Mouse (Mus musculus) lung, postnatal 0 days (tissue): ENCODE measurements around the gene RPS10-NUDT3. TPM values are rescaled to one million over a fixed set of nuclear protein-coding genes. Genes with fewer than 3 reads are reported as not detected.
"Not testable (repeated sequence)": the region's sequence is repeated elsewhere in the genome, so short reads cannot be mapped to it uniquely, and the experiment has no call there.

Experiments
- ATAC-seq: fragments of 200-750 bp; cut with Nextera tagmentation; 2 replicates; pipeline ENCODE4 v1.8.0; 2017; ENCODE audit warnings: moderate library complexity
- DNase-seq: peaks from one replicate; pipeline ENCODE4 v3.0.0-alpha.2; 2016; ENCODE audit warnings: low spot score
- H3K27ac ChIP-seq: fragments of 300-500 bp; sonication (generic); 2 replicates; pipeline ENCODE4 v1.5.1; 2014; ENCODE audit warnings: antibody characterized with exemption, mild to moderate bottlenecking, low read length, mixed read lengths
- H3K27me3 ChIP-seq: fragments of 300-500 bp; sonication (generic); replicated peaks from 2 replicates; pipeline ENCODE4 v1.6.1; 2014; ENCODE audit warnings: low read length, mixed read lengths; ENCODE audit not compliant: insufficient read depth
- H3K36me3 ChIP-seq: fragments of 300-500 bp; sonication (generic); 2 replicates; pipeline ENCODE4 v1.6.1; 2014; ENCODE audit warnings: low read length, mixed read lengths; ENCODE audit not compliant: insufficient read depth
- H3K4me1 ChIP-seq: fragments of 300-500 bp; sonication (generic); 2 replicates; pipeline ENCODE4 v1.6.1; 2014; ENCODE audit warnings: antibody characterized with exemption, low read depth, low read length, mixed read lengths; ENCODE audit not compliant: insufficient read depth
- H3K4me2 ChIP-seq: fragments of 300-500 bp; sonication (generic); replicated peaks from 2 replicates; pipeline ENCODE4 v1.6.1; 2014; ENCODE audit warnings: low read depth, mild to moderate bottlenecking, low read length, moderate library complexity, mixed read lengths
- H3K4me3 ChIP-seq: fragments of 300-500 bp; sonication (generic); 2 replicates; pipeline ENCODE4 v1.5.1; 2014; ENCODE audit warnings: low read depth, low read length
- H3K9ac ChIP-seq: fragments of 300-500 bp; sonication (generic); replicated peaks from 2 replicates; pipeline ENCODE4 v1.6.1; 2014; ENCODE audit warnings: low read depth, mild to moderate bottlenecking
- H3K9me3 ChIP-seq: fragments of 300-500 bp; sonication (generic); 2 replicates; pipeline ENCODE4 v1.6.1; 2016; ENCODE audit warnings: low read length, mixed read lengths
- CTCF ChIP-seq: IDR thresholded peaks from 2 replicates; pipeline ENCODE4 v1.5.1; 2016; ENCODE audit warnings: antibody characterized with exemption, mild to moderate bottlenecking
- EP300 ChIP-seq: IDR thresholded peaks from 2 replicates; pipeline ENCODE4 v1.6.1; 2016; ENCODE audit warnings: antibody characterized with exemption, mild to moderate bottlenecking, control low read depth
- WGBS: fragments of 180-500 bp; shearing (Covaris S2); extraction: QIAGEN DNeasy Blood & Tissue Kit; methylation state at CpG from one replicate; pipeline ENCODE4 v1.1.7; 2014; 5-methylcytosine and 5-hydroxymethylcytosine counted together
- polyA plus RNA-seq: library from polyadenylated mRNA; unstranded; fragments of >200 nt; fragmentation: Nextera tagmentation; extraction: Ambion mirVana; gene quantifications from 2 replicates; pipeline ENCODE4 v1.2.1, GENCODE M21; 2015

Gene RPS10-NUDT3
- polyA plus RNA-seq, 1 experiment from 2014 or later = not detected

- WGBS = 54% methylated on average over 18 of the region's 18 CpGs
- TF ChIP-seq CTCF = no peak
- no peak within 1 kb of the TSS for H3K9ac ChIP-seq
- DNase-seq (no peak), ATAC-seq (no peak)
- H3K27ac ChIP-seq = no peak within 1 kb of the TSS
- no peaks in the 10 kb centered on the region for H3K27me3 ChIP-seq
- 0 out of 2 replicates have a peak, but pooled peaks cover 10% of the 10 kb centered on the region for H3K36me3 ChIP-seq
- peak within 1 kb of the TSS; percentile 83 for H3K4me2 ChIP-seq
- no peaks in the 10 kb centered on the region for H3K9me3 ChIP-seq
- peak within 1 kb of the TSS; percentile 86 for H3K4me3 ChIP-seq
- 0 out of 2 replicates have a peak, but pooled peaks cover 3% of the 10 kb centered on the region for H3K4me1 ChIP-seq
Observed at GRCm38 (mm10) chr17:27636132-27637020, 1.4 kb upstream of the RPS10-NUDT3 start, which contains the start of gene Rps10. TSS of gene Rps10 (minus strand) at chr17:27636669.

- H3K27me3 ChIP-seq, H3K9me3 ChIP-seq, H3K4me1 ChIP-seq, ATAC-seq, DNase-seq: not testable (repeated sequence)
- H3K36me3 ChIP-seq = 0 out of 2 replicates have a peak, but pooled peaks cover 18% of the 10 kb centered on the region
- H3K4me3 ChIP-seq = peak overlapping the region; percentile 86
- peak overlapping the region; percentile 83 for H3K4me2 ChIP-seq
- H3K9ac ChIP-seq = 0 out of 2 replicates have a peak overlapping the region, but pooled peaks have one; percentile 96
- 36% methylated on average over 9 of the region's 9 CpGs for WGBS
- H3K27ac ChIP-seq = peak overlapping the region; percentile 84; the same call in 1 of the 2 replicates
Observed at GRCm38 (mm10) chr17:27635575-27635903, 517 bp upstream of the RPS10-NUDT3 start.

- ATAC-seq = peak; percentile 72
- peak; percentile 89 for DNase-seq
- Histone ChIP-seq H3K27me3 (no peaks in the 10 kb centered on the region), H3K9ac (no peak overlapping the region), H3K4me3 (no peak overlapping the region), H3K4me1 (0 out of 2 replicates have a peak, but pooled peaks cover 3% of the 10 kb centered on the region), H3K27ac (no peak overlapping the region), H3K9me3 (no peaks in the 10 kb centered on the region), H3K36me3 (0 out of 2 replicates have a peak, but pooled peaks cover 22% of the 10 kb centered on the region), H3K4me2 (no peak overlapping the region)
- WGBS = 62% methylated on average over 2 of the region's 2 CpGs
- TF ChIP-seq EP300 (no peak), CTCF (peak; percentile 90)
Observed at GRCm38 (mm10) chr17:27629249-27630020, 5.6 kb downstream of the RPS10-NUDT3 start.

GRCm38 (mm10) chr17:27628376-27628775 is 6.6 kb downstream of the RPS10-NUDT3 start:
- TF ChIP-seq CTCF (no peak), EP300 (no peak)

GRCm38 (mm10) chr17:27627451-27627850 is 7.6 kb downstream of the RPS10-NUDT3 start:
- ATAC-seq (no peak), DNase-seq (no peak)

More at GRCm38 (mm10) chr17:27628376-27628775, 6.6 kb downstream of the RPS10-NUDT3 start:
- no peak for ATAC-seq
- no peak overlapping the region for H3K4me2 ChIP-seq
- WGBS = 85% methylated on average over 8 of the region's 8 CpGs
- 0 out of 2 replicates have a peak, but pooled peaks cover 22% of the 10 kb centered on the region for H3K36me3 ChIP-seq
- no peaks in the 10 kb centered on the region for H3K27me3 ChIP-seq
- no peak overlapping the region for H3K27ac ChIP-seq
- peaks cover 5% of the 10 kb centered on the region; the same call in 1 of the 2 replicates for H3K4me1 ChIP-seq
- no peak for DNase-seq
- H3K9ac ChIP-seq = no peak overlapping the region
- H3K4me3 ChIP-seq = no peak overlapping the region
- no peaks in the 10 kb centered on the region for H3K9me3 ChIP-seq

GRCm38 (mm10) chr17:27626681-27627080 is 8.3 kb downstream of the RPS10-NUDT3 start:
- no peak for TF ChIP-seq EP300
- no peak for TF ChIP-seq CTCF
- no peak for DNase-seq

More at GRCm38 (mm10) chr17:27627451-27627850, 7.6 kb downstream of the RPS10-NUDT3 start:
- H3K36me3 ChIP-seq = 0 out of 2 replicates have a peak, but pooled peaks cover 22% of the 10 kb centered on the region
- H3K27ac ChIP-seq = no peak overlapping the region
- H3K4me1 ChIP-seq = peaks cover 5% of the 10 kb centered on the region; the same call in 1 of the 2 replicates
- no peak overlapping the region for H3K4me3 ChIP-seq
- no peaks in the 10 kb centered on the region for H3K27me3 ChIP-seq
- H3K9ac ChIP-seq = no peak overlapping the region
- H3K4me2 ChIP-seq = no peak overlapping the region
- 35% methylated on average over 5 of the region's 5 CpGs for whole genome bisulfite sequencing
- TF ChIP-seq EP300 (no peak), CTCF (peak; percentile 37)
- no peaks in the 10 kb centered on the region for H3K9me3 ChIP-seq

More at GRCm38 (mm10) chr17:27626681-27627080, 8.3 kb downstream of the RPS10-NUDT3 start:
- Histone ChIP-seq H3K27ac (no peak overlapping the region), H3K4me2 (no peak overlapping the region), H3K4me1 (peaks cover 5% of the 10 kb centered on the region; the same call in 1 of the 2 replicates), H3K4me3 (no peak overlapping the region), H3K9ac (no peak overlapping the region), H3K9me3 (no peaks in the 10 kb centered on the region), H3K36me3 (0 out of 2 replicates have a peak, but pooled peaks cover 15% of the 10 kb centered on the region), H3K27me3 (no peaks in the 10 kb centered on the region)
- ATAC-seq = no peak
- WGBS = 39% methylated on average over 5 of the region's 5 CpGs
